Mouse (Mus musculus): ENCODE results near the gene Cyth4. TPM values are rescaled to one million over a fixed set of nuclear protein-coding genes. Genes with fewer than 3 reads are reported as not detected.

The Cyth4 gene
- polyA plus RNA-seq, 2 experiments: 6.9 to 9.0 TPM

- WGBS: 71% methylated on average over 11 of the region's 11 CpGs
- TF ChIP-seq POLR2A (IDR thresholded peaks at IDR 0.05; ENCODE audit: borderline replicate concordance, extremely low read depth, insufficient read depth, insufficient read length): no peak
- H3K9ac ChIP-seq (ENCODE audit: low read depth, low read length, severe bottlenecking): no peak overlapping the region
- H3K4me1 ChIP-seq (ENCODE audit: control insufficient read depth, insufficient read depth, low read length): no peaks in the 10 kb centered on the region
- DNase-seq (ENCODE audit: low spot score) (no peak), ATAC-seq (ENCODE audit: low FRiP score, low read depth) (no peak)
- H3K27ac ChIP-seq (replicated peaks; ENCODE audit: low read depth, low read length): no peak overlapping the region
- no peak overlapping the region for H3K4me2 ChIP-seq (replicated peaks; ENCODE audit: low read depth, low read length, severe bottlenecking)
- no peaks in the 10 kb centered on the region for H3K36me3 ChIP-seq (ENCODE audit: control insufficient read depth, insufficient read depth, low read length)
- H3K9me3 ChIP-seq (ENCODE audit: control insufficient read depth, low read length): no peaks in the 10 kb centered on the region
- no peaks in the 10 kb centered on the region for H3K27me3 ChIP-seq (ENCODE audit: control insufficient read depth, insufficient read depth, low read length)
- H3K4me3 ChIP-seq (replicated peaks; ENCODE audit: low read length): no peak overlapping the region
Observed at GRCm38 (mm10) chr15:78564764-78565435, 31.9 kb upstream of the Cyth4 start.

GRCm38 (mm10) chr15:78567608-78568120 lies 29.2 kb upstream of the Cyth4 start:
- Histone ChIP-seq H3K27me3 (ENCODE audit: control insufficient read depth, insufficient read depth, low read length) (no peaks in the 10 kb centered on the region), H3K9ac (ENCODE audit: low read depth, low read length, severe bottlenecking) (no peak overlapping the region), H3K9me3 (ENCODE audit: control insufficient read depth, low read length) (no peaks in the 10 kb centered on the region), H3K4me2 (replicated peaks; ENCODE audit: low read depth, low read length, severe bottlenecking) (no peak overlapping the region), H3K36me3 (ENCODE audit: control insufficient read depth, insufficient read depth, low read length) (no peaks in the 10 kb centered on the region), H3K4me3 (replicated peaks; ENCODE audit: low read length) (no peak overlapping the region), H3K4me1 (ENCODE audit: control insufficient read depth, insufficient read depth, low read length) (no peaks in the 10 kb centered on the region), H3K27ac (replicated peaks; ENCODE audit: low read depth, low read length) (no peak overlapping the region)
- ATAC-seq (ENCODE audit: low FRiP score, low read depth) (no peak), DNase-seq (ENCODE audit: low spot score) (no peak)
- WGBS: 71% methylated on average over 9 of the region's 9 CpGs
- TF ChIP-seq POLR2A (IDR thresholded peaks at IDR 0.05; ENCODE audit: borderline replicate concordance, extremely low read depth, insufficient read depth, insufficient read length): no peak

GRCm38 (mm10) chr15:78570170-78570569 lies 26.7 kb upstream of the Cyth4 start:
- Histone ChIP-seq H3K27ac (replicated peaks; ENCODE audit: low read depth, low read length) (no peak overlapping the region), H3K4me3 (replicated peaks; ENCODE audit: low read length) (no peak overlapping the region), H3K9ac (ENCODE audit: low read depth, low read length, severe bottlenecking) (no peak overlapping the region), H3K9me3 (ENCODE audit: control insufficient read depth, low read length) (no peaks in the 10 kb centered on the region), H3K36me3 (ENCODE audit: control insufficient read depth, insufficient read depth, low read length) (no peaks in the 10 kb centered on the region), H3K4me1 (ENCODE audit: control insufficient read depth, insufficient read depth, low read length) (no peaks in the 10 kb centered on the region), H3K4me2 (replicated peaks; ENCODE audit: low read depth, low read length, severe bottlenecking) (no peak overlapping the region), H3K27me3 (ENCODE audit: control insufficient read depth, insufficient read depth, low read length) (no peaks in the 10 kb centered on the region)
- no peak for DNase-seq (ENCODE audit: low spot score)
- no peak for ATAC-seq (ENCODE audit: low FRiP score, low read depth)
- WGBS: 92% methylated on average over 5 of the region's 5 CpGs
- TF ChIP-seq POLR2A (IDR thresholded peaks at IDR 0.05; ENCODE audit: borderline replicate concordance, extremely low read depth, insufficient read depth, insufficient read length): no peak

- no peaks in the 10 kb centered on the region for H3K4me1 ChIP-seq (ENCODE audit: control insufficient read depth, insufficient read depth, low read length)
- no peak overlapping the region for H3K9ac ChIP-seq (ENCODE audit: low read depth, low read length, severe bottlenecking)
- ATAC-seq (ENCODE audit: low FRiP score, low read depth) (no peak), DNase-seq (ENCODE audit: low spot score) (no peak)
- no peaks in the 10 kb centered on the region for H3K36me3 ChIP-seq (ENCODE audit: control insufficient read depth, insufficient read depth, low read length)
- no peak overlapping the region for H3K4me2 ChIP-seq (replicated peaks; ENCODE audit: low read depth, low read length, severe bottlenecking)
- no peak overlapping the region for H3K4me3 ChIP-seq (replicated peaks; ENCODE audit: low read length)
- H3K9me3 ChIP-seq (ENCODE audit: control insufficient read depth, low read length): no peaks in the 10 kb centered on the region
- WGBS: 58% methylated on average over 15 of the region's 16 CpGs
- no peak overlapping the region for H3K27ac ChIP-seq (replicated peaks; ENCODE audit: low read depth, low read length)
- TF ChIP-seq POLR2A (IDR thresholded peaks at IDR 0.05; ENCODE audit: borderline replicate concordance, extremely low read depth, insufficient read depth, insufficient read length): no peak
- H3K27me3 ChIP-seq (ENCODE audit: control insufficient read depth, insufficient read depth, low read length): no peaks in the 10 kb centered on the region
Observed at GRCm38 (mm10) chr15:78571554-78572269, 25.1 kb upstream of the Cyth4 start.

GRCm38 (mm10) chr15:78572270-78572600 lies 24.6 kb upstream of the Cyth4 start:
- no peaks in the 10 kb centered on the region for H3K27me3 ChIP-seq (ENCODE audit: control insufficient read depth, insufficient read depth, low read length)
- H3K36me3 ChIP-seq (ENCODE audit: control insufficient read depth, insufficient read depth, low read length): no peaks in the 10 kb centered on the region
- H3K9me3 ChIP-seq (ENCODE audit: control insufficient read depth, low read length): no peaks in the 10 kb centered on the region
- ATAC-seq (ENCODE audit: low FRiP score, low read depth) (no peak), DNase-seq (ENCODE audit: low spot score) (no peak)
- H3K4me3 ChIP-seq (replicated peaks; ENCODE audit: low read length): no peak overlapping the region
- H3K4me1 ChIP-seq (ENCODE audit: control insufficient read depth, insufficient read depth, low read length): no peaks in the 10 kb centered on the region
- H3K27ac ChIP-seq (replicated peaks; ENCODE audit: low read depth, low read length): no peak overlapping the region
- no peak for TF ChIP-seq POLR2A (IDR thresholded peaks at IDR 0.05; ENCODE audit: borderline replicate concordance, extremely low read depth, insufficient read depth, insufficient read length)
- H3K4me2 ChIP-seq (replicated peaks; ENCODE audit: low read depth, low read length, severe bottlenecking): no peak overlapping the region
- 83% methylated on average over 5 of the region's 5 CpGs for WGBS
- H3K9ac ChIP-seq (ENCODE audit: low read depth, low read length, severe bottlenecking): no peak overlapping the region
